Mouse (Mus musculus) stomach, postnatal 0 days (tissue): Measurements from ENCODE around the gene Mtus2. TPM values are rescaled to one million over a fixed set of nuclear protein-coding genes. Genes with fewer than 3 reads are reported as not detected.

Experiments
- ATAC-seq: fragments of 200-750 bp; cut with Nextera tagmentation; 2 replicates; pipeline ENCODE4 v1.8.0; 2017; ENCODE audit not compliant: low FRiP score, low TSS enrichment
- DNase-seq: peaks from one replicate; pipeline ENCODE4 v3.0.0-alpha.2; 2016; ENCODE audit warnings: low spot score
- H3K27ac ChIP-seq: fragments of 300-500 bp; sonication (generic); replicated peaks from 2 replicates; pipeline ENCODE4 v1.5.1; 2014; ENCODE audit warnings: mild to moderate bottlenecking, control low read depth
- H3K27me3 ChIP-seq: fragments of 300-500 bp; sonication (generic); 2 replicates; pipeline ENCODE4 v1.6.1; 2014; ENCODE audit warnings: low read length; ENCODE audit not compliant: control insufficient read depth, insufficient read depth
- H3K36me3 ChIP-seq: fragments of 300-500 bp; sonication (generic); 2 replicates; pipeline ENCODE4 v1.6.1; 2014; ENCODE audit warnings: low read length, mixed read lengths; ENCODE audit not compliant: control insufficient read depth, insufficient read depth
- H3K4me1 ChIP-seq: fragments of 300-500 bp; sonication (generic); replicated peaks from 2 replicates; pipeline ENCODE4 v1.6.1; 2014; ENCODE audit warnings: antibody characterized with exemption; ENCODE audit not compliant: control insufficient read depth, insufficient read depth
- H3K4me2 ChIP-seq: fragments of 300-500 bp; sonication (generic); replicated peaks from 2 replicates; pipeline ENCODE4 v1.6.1; 2014; ENCODE audit warnings: low read depth, mild to moderate bottlenecking, control low read depth, moderate library complexity
- H3K4me3 ChIP-seq: fragments of 300-500 bp; sonication (generic); 2 replicates; pipeline ENCODE4 v1.5.1; 2014; ENCODE audit warnings: low read depth, low read length, control low read depth
- H3K9ac ChIP-seq: fragments of 300-500 bp; sonication (generic); 2 replicates; pipeline ENCODE4 v1.6.1; 2014; ENCODE audit warnings: mild to moderate bottlenecking, low read length, control low read depth, mixed read lengths
- H3K9me3 ChIP-seq: fragments of 300-500 bp; sonication (generic); 2 replicates; pipeline ENCODE4 v1.6.1; 2016; ENCODE audit warnings: low read length; ENCODE audit not compliant: control insufficient read depth
- CTCF ChIP-seq: IDR thresholded peaks from 2 replicates; pipeline ENCODE4 v1.5.1; 2016; ENCODE audit warnings: antibody characterized with exemption, low read depth, mild to moderate bottlenecking, moderate library complexity
- EP300 ChIP-seq: optimal IDR thresholded peaks from 2 replicates; pipeline ENCODE3; 2016; ENCODE audit warnings: antibody characterized with exemption
- WGBS: fragments of 180-500 bp; shearing (Covaris S2); extraction: QIAGEN DNeasy Blood & Tissue Kit; methylation state at CpG from one replicate; pipeline ENCODE4 v1.1.7; 2014; 5-methylcytosine and 5-hydroxymethylcytosine counted together
- polyA plus RNA-seq: library from polyadenylated mRNA; unstranded; fragments of >200 nt; fragmentation: Nextera tagmentation; extraction: Ambion mirVana; gene quantifications from 2 replicates; pipeline ENCODE4 v1.2.1, GENCODE M21; 2015

Mtus2 gene
- polyA plus RNA-seq, 1 experiment from 2014 or later: 12.3 TPM

DNA sequence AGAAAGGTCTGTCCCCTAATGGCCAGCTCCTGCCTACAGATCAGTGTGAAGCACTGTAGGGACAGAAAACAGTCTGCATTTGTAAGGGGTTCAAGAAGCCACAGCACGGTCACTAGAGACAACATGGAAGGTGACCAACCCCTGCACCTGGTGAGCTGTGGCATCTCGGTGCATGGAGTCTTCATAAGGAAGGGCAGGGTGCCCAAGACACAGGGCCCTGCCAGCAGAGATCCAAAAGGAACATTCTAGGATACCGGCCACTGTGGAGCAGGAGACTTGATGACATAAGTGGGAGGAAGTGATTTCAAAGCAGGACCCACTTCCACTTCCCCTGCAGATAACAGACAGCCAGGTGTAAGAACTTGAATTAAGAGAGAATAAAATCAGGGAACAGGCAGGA is 398.7 kb downstream of the Mtus2 start:
- H3K9ac ChIP-seq: no peak overlapping the region
- no peak overlapping the region for H3K27ac ChIP-seq
- no peaks in the 10 kb centered on the region for H3K36me3 ChIP-seq
- no peaks in the 10 kb centered on the region for H3K9me3 ChIP-seq
- H3K27me3 ChIP-seq: no peaks in the 10 kb centered on the region
- H3K4me2 ChIP-seq: no peak overlapping the region
- ATAC-seq (no peak), DNase-seq (no peak)
- no peak overlapping the region for H3K4me3 ChIP-seq
- H3K4me1 ChIP-seq: no peaks in the 10 kb centered on the region
- TF ChIP-seq CTCF (no peak), EP300 (no peak)
- 78% methylated on average over 3 of the region's 3 CpGs for WGBS

DNA sequence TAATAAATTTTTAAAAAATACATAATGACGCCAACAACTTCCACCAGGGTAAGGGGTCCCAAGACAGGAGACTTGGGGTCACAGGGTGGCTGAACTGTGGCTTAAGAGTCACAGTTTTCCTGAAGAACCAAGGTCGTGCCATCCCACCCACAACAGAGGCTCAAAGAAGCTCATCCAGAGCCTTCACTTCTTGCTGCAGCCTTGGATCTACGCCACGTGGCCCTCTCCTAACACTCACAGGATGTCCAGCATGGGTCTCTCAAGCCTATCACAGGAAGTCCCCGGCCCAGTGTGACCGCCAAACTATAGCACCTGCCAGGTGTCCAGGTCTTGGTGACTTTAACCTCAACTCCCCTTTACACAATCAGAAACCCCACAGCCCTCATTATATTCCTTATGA is 400.0 kb downstream of the Mtus2 start:
- Histone ChIP-seq H3K27ac (no peak overlapping the region), H3K9me3 (no peaks in the 10 kb centered on the region), H3K4me2 (no peak overlapping the region), H3K36me3 (no peaks in the 10 kb centered on the region), H3K9ac (no peak overlapping the region), H3K4me3 (no peak overlapping the region), H3K27me3 (no peaks in the 10 kb centered on the region), H3K4me1 (no peaks in the 10 kb centered on the region)
- ATAC-seq (no peak), DNase-seq (no peak)
- TF ChIP-seq EP300 (no peak), CTCF (no peak)
- WGBS: 98% methylated on average over 6 of the region's 6 CpGs

DNA sequence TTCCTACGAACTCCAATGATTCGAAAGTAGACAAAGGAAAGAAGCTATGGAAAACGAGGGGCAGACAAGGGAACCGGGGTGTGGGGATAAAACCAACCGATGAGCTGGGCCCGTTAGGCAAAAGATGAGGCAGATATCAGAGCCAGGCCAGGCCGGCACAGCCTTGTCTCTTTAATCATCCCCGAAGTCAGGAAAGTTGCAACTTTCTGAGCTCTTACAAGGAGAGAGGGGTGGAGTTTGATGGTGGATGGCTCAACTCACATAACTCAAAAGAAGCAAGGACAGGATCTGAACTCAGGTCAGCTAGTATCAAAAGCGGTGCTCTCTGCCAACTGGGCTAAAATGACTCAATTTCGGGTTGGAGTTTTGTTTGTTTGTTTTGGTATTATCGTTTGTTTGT is 402.0 kb downstream of the Mtus2 start:
- no peaks in the 10 kb centered on the region for H3K27me3 ChIP-seq
- no peak overlapping the region for H3K9ac ChIP-seq
- TF ChIP-seq EP300: no peak
- TF ChIP-seq CTCF: no peak
- H3K27ac ChIP-seq: no peak overlapping the region
- H3K4me1 ChIP-seq: no peaks in the 10 kb centered on the region
- 85% methylated on average over 11 of the region's 11 CpGs for WGBS
- H3K4me2 ChIP-seq: no peak overlapping the region
- H3K9me3 ChIP-seq: no peaks in the 10 kb centered on the region
- H3K4me3 ChIP-seq: no peak overlapping the region
- ATAC-seq (no peak), DNase-seq (no peak)
- no peaks in the 10 kb centered on the region for H3K36me3 ChIP-seq

DNA sequence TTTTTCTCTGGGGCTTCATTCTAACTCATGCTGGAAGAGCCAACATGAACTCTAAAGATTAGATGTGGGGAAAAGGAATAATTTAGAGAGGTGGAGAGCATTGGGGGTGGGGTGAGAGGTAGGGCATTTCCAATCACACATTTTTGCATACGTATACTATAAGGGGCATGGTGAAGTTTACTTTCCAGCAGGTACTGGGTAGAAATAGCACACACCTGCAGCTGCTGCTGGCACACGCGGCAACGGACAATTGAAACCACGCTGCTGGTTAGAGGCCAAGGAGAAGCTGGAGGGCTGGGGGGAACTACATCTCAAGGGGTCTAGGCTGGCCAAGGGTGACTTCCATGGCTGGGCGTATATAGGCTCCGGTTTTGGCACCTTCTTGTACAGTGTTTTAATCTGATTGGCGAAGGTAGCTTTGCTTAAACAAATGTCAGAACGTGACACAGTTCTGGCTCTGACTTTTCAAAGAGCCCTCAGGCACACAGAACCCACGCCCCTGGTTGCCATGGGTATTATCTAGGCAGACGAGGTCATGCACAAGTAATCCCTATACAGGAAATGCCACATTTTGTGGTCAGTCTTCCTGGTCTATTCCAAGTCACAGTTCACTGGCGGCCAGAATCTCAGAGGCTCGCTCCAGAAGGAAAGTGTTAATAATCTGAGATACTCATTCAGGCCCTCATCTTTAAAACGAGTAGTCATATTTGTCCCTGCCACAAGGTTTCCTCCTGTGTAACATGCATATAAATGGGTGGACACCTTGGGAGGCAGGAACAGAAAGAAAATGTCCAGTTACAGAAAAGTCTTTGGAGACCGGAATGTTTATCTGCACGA is 404.0 kb downstream of the Mtus2 start:
- H3K9me3 ChIP-seq: no peaks in the 10 kb centered on the region
- WGBS: 38% methylated on average over 16 of the region's 16 CpGs
- 0 out of 2 replicates have a peak overlapping the region, but pooled peaks have one; percentile 31 for H3K4me2 ChIP-seq
- no peak overlapping the region for H3K4me3 ChIP-seq
- H3K27me3 ChIP-seq: no peaks in the 10 kb centered on the region
- peak overlapping the region; percentile 86 for H3K27ac ChIP-seq
- peak; percentile 95 for ATAC-seq
- peak; percentile 91 for DNase-seq
- TF ChIP-seq CTCF (no peak), EP300 (no peak)
- H3K4me1 ChIP-seq: no peaks in the 10 kb centered on the region
- H3K36me3 ChIP-seq: no peaks in the 10 kb centered on the region
- no peak overlapping the region for H3K9ac ChIP-seq

DNA sequence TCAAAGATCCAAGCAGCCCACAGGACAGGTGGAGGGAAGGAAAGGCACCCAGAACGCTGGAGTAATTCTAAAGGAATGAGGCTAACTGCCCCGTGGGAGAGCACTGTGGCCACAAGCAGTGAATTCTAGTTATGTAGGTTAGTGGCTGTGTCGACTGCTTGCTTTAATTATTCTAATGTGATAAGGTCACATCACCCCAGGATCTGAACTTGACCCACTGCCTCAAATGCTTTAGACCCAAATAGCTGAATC is 404.6 kb downstream of the Mtus2 start:
- ATAC-seq (no peak), DNase-seq (no peak)
- H3K4me2 ChIP-seq: no peak overlapping the region
- peak overlapping the region; percentile 84 for H3K27ac ChIP-seq
- WGBS: 23% methylated on average over 3 of the region's 3 CpGs
- H3K9me3 ChIP-seq: no peaks in the 10 kb centered on the region
- H3K4me3 ChIP-seq: no peak overlapping the region
- H3K36me3 ChIP-seq: no peaks in the 10 kb centered on the region
- no peaks in the 10 kb centered on the region for H3K4me1 ChIP-seq
- no peak overlapping the region for H3K9ac ChIP-seq
- TF ChIP-seq EP300: no peak
- no peak for TF ChIP-seq CTCF
- no peaks in the 10 kb centered on the region for H3K27me3 ChIP-seq

DNA sequence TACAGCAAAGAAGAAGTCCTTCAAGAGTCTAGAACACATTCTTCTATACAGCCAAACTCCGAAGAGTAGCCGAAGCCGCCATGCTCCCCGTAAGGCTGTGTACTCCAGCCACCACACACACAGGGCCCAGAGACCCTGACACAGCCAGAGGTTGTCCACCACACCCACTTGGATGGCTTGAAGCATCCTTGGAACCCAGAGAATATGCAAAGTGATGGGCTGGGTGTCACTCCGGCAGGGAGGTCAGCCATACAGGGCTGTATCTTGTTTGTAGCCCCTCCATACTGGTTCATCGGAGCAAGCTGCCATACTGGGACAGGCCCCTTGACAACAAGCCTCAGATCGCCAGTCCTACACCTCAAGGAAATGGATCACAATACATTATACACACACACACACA is 405.2 kb downstream of the Mtus2 start:
- no peaks in the 10 kb centered on the region for H3K36me3 ChIP-seq
- H3K4me3 ChIP-seq: no peak overlapping the region
- no peak overlapping the region for H3K9ac ChIP-seq
- no peak overlapping the region for H3K4me2 ChIP-seq
- ATAC-seq: no peak
- no peak for DNase-seq
- no peaks in the 10 kb centered on the region for H3K27me3 ChIP-seq
- TF ChIP-seq EP300 (no peak), CTCF (no peak)
- peak overlapping the region; percentile 84 for H3K27ac ChIP-seq
- 98% methylated on average over 7 of the region's 7 CpGs for WGBS
- no peaks in the 10 kb centered on the region for H3K9me3 ChIP-seq
- H3K4me1 ChIP-seq: no peaks in the 10 kb centered on the region
